15 mouse cellular contexts compared by ENCODE assay signal in genomic region chr2:29465649-29466137, GRCm38 (mm10).
DNase-seq lines count a peak whose midpoint lies in the region; ATAC-seq and TF ChIP-seq lines count a peak whose summit lies in the region.
"Had no signal": no experiment of that assay in that cellular context is flagged by ENCODE, and none has a peak within 500 bp of the region (broad histone marks: within the 10 kb centered on the region; RNA-seq: fewer than 3 reads in every experiment).

No protein-coding gene starts in this region.

- no peak overlapping the region for H3K4me3 ChIP-seq in intestine, postnatal 0 days (ENCODE audit: low read depth, low read length)
- no peak overlapping the region for H3K4me3 ChIP-seq in intestine, embryonic 16.5 days (ENCODE audit: low read length)
- no peak overlapping the region for H3K4me3 ChIP-seq in midbrain, embryonic 10.5 days
- no peak overlapping the region for H3K4me3 ChIP-seq in midbrain, embryonic 11.5 days (ENCODE audit: low read depth, low read length)
- H3K4me3 ChIP-seq in hindbrain, embryonic 15.5 days, result no peak overlapping the region
- no peak overlapping the region for H3K4me3 ChIP-seq in midbrain, postnatal 0 days (ENCODE audit: low read depth, low read length)
- H3K4me3 ChIP-seq: heart, embryonic 15.5 days; liver, embryonic 15.5 days; myocyte had no signal

- no peak overlapping the region for H3K9ac ChIP-seq in intestine, postnatal 0 days (ENCODE audit: low read depth, low read length)
- H3K9ac ChIP-seq in intestine, embryonic 16.5 days (ENCODE audit: low read depth, low read length), result no peak overlapping the region
- no peak overlapping the region for H3K9ac ChIP-seq in midbrain, embryonic 11.5 days (ENCODE audit: low read length)
- no peak overlapping the region for H3K9ac ChIP-seq in hindbrain, embryonic 15.5 days
- no peak overlapping the region for H3K9ac ChIP-seq in midbrain, postnatal 0 days (replicated peaks; ENCODE audit: low read length, poor library complexity, severe bottlenecking)
- H3K9ac ChIP-seq: heart, embryonic 15.5 days; liver, embryonic 15.5 days had no signal

- WGBS in intestine, postnatal 0 days, result 61% methylated on average over 3 of the region's 3 CpGs
- WGBS in intestine, embryonic 16.5 days, result 69% methylated on average over 3 of the region's 3 CpGs
- 79% methylated on average over 3 of the region's 3 CpGs for WGBS in midbrain, embryonic 10.5 days
- 66% methylated on average over 3 of the region's 3 CpGs for WGBS in midbrain, embryonic 11.5 days
- WGBS in hindbrain, embryonic 15.5 days, result 44% methylated on average over 3 of the region's 3 CpGs
- 34% methylated on average over 3 of the region's 3 CpGs for WGBS in midbrain, postnatal 0 days

- H3K9me3 ChIP-seq in intestine, postnatal 0 days (ENCODE audit: control insufficient read depth), result no peaks in the 10 kb centered on the region
- H3K9me3 ChIP-seq in intestine, embryonic 16.5 days (ENCODE audit: control insufficient read depth, low read length), result no peaks in the 10 kb centered on the region
- no peaks in the 10 kb centered on the region for H3K9me3 ChIP-seq in midbrain, embryonic 10.5 days (replicated peaks)
- no peaks in the 10 kb centered on the region for H3K9me3 ChIP-seq in midbrain, embryonic 11.5 days (ENCODE audit: control insufficient read depth, low read length)
- H3K9me3 ChIP-seq in hindbrain, embryonic 15.5 days, result no peaks in the 10 kb centered on the region
- H3K9me3 ChIP-seq in midbrain, postnatal 0 days (ENCODE audit: low read length), result no peaks in the 10 kb centered on the region
- H3K9me3 ChIP-seq: heart, embryonic 15.5 days; liver, embryonic 15.5 days had no signal

- H3K4me2 ChIP-seq in intestine, postnatal 0 days (replicated peaks; ENCODE audit: low read depth), result no peak overlapping the region
- H3K4me2 ChIP-seq in intestine, embryonic 16.5 days (ENCODE audit: low read depth, low read length), result no peak overlapping the region
- H3K4me2 ChIP-seq in midbrain, embryonic 11.5 days, result no peak overlapping the region
- H3K4me2 ChIP-seq in hindbrain, embryonic 15.5 days, result no peak overlapping the region
- no peak overlapping the region for H3K4me2 ChIP-seq in midbrain, postnatal 0 days (ENCODE audit: low read depth, low read length, poor library complexity, severe bottlenecking)
- H3K4me2 ChIP-seq: heart, embryonic 15.5 days; liver, embryonic 15.5 days had no signal

- H3K27me3 ChIP-seq in intestine, postnatal 0 days (replicated peaks; ENCODE audit: control insufficient read depth, insufficient read depth, low read length), result no peaks in the 10 kb centered on the region
- H3K27me3 ChIP-seq in intestine, embryonic 16.5 days (replicated peaks; ENCODE audit: control insufficient read depth, insufficient read depth, low read length), result no peaks in the 10 kb centered on the region
- no peaks in the 10 kb centered on the region for H3K27me3 ChIP-seq in midbrain, embryonic 10.5 days (ENCODE audit: low read depth, poor library complexity, severe bottlenecking)
- no peaks in the 10 kb centered on the region for H3K27me3 ChIP-seq in midbrain, embryonic 11.5 days (ENCODE audit: control insufficient read depth, insufficient read depth, low read length)
- H3K27me3 ChIP-seq in hindbrain, embryonic 15.5 days, result no peaks in the 10 kb centered on the region
- H3K27me3 ChIP-seq in midbrain, postnatal 0 days (ENCODE audit: insufficient read depth, low read length), result no peaks in the 10 kb centered on the region
- H3K27me3 ChIP-seq: heart, embryonic 15.5 days; liver, embryonic 15.5 days had no signal

- no peaks in the 10 kb centered on the region for H3K36me3 ChIP-seq in intestine, postnatal 0 days (ENCODE audit: control insufficient read depth, insufficient read depth)
- no peaks in the 10 kb centered on the region for H3K36me3 ChIP-seq in intestine, embryonic 16.5 days (ENCODE audit: control insufficient read depth, insufficient read depth, low read length)
- H3K36me3 ChIP-seq in midbrain, embryonic 10.5 days, result no peaks in the 10 kb centered on the region
- no peaks in the 10 kb centered on the region for H3K36me3 ChIP-seq in midbrain, embryonic 11.5 days (ENCODE audit: control insufficient read depth, insufficient read depth, low read length)
- no peaks in the 10 kb centered on the region for H3K36me3 ChIP-seq in hindbrain, embryonic 15.5 days
- H3K36me3 ChIP-seq in midbrain, postnatal 0 days (ENCODE audit: insufficient read depth, low read length), result no peaks in the 10 kb centered on the region
- H3K36me3 ChIP-seq: heart, embryonic 15.5 days; liver, embryonic 15.5 days had no signal

- H3K27ac ChIP-seq in intestine, postnatal 0 days (ENCODE audit: low read depth, low read length), result no peak overlapping the region; the same call in 1 of the 2 replicates
- no peak overlapping the region for H3K27ac ChIP-seq in intestine, embryonic 16.5 days (ENCODE audit: low read length)
- H3K27ac ChIP-seq in midbrain, embryonic 10.5 days (replicated peaks), result peak overlapping the region; percentile 57
- H3K27ac ChIP-seq in midbrain, embryonic 11.5 days (ENCODE audit: low read depth, low read length), result no peak overlapping the region
- H3K27ac ChIP-seq in hindbrain, embryonic 15.5 days (replicated peaks), result peak overlapping the region; percentile 17; the same call in 1 of the 2 replicates
- peak overlapping the region; percentile 62; the same call in 1 of the 2 replicates for H3K27ac ChIP-seq in midbrain, postnatal 0 days (ENCODE audit: low read depth, low read length)
- H3K27ac ChIP-seq: heart, embryonic 15.5 days; liver, embryonic 15.5 days had no signal

- peaks cover 17% of the 10 kb centered on the region; the same call in 1 of the 2 replicates for H3K4me1 ChIP-seq in intestine, postnatal 0 days (replicated peaks; ENCODE audit: control insufficient read depth, insufficient read depth, low read length)
- H3K4me1 ChIP-seq in intestine, embryonic 16.5 days (ENCODE audit: control insufficient read depth, insufficient read depth, low read length), result peaks cover 18% of the 10 kb centered on the region
- H3K4me1 ChIP-seq in midbrain, embryonic 10.5 days, result peaks cover 31% of the 10 kb centered on the region
- peaks cover 5% of the 10 kb centered on the region; the same call in 1 of the 2 replicates for H3K4me1 ChIP-seq in midbrain, embryonic 11.5 days (ENCODE audit: control insufficient read depth, insufficient read depth, low read length)
- peaks cover 40% of the 10 kb centered on the region for H3K4me1 ChIP-seq in hindbrain, embryonic 15.5 days (replicated peaks)
- H3K4me1 ChIP-seq in midbrain, postnatal 0 days (ENCODE audit: insufficient read depth, low read length), result peaks cover 8% of the 10 kb centered on the region; the same call in 1 of the 2 replicates

- no peak for DNase-seq in midbrain, embryonic 10.5 days (ENCODE audit: low spot score)
- DNase-seq in midbrain, embryonic 11.5 days (ENCODE audit: low spot score, missing footprints), result no peak
- DNase-seq in midbrain, postnatal 0 days (ENCODE audit: low spot score), result no peak
- DNase-seq in urinary bladder, adult 18-20 months (ENCODE audit: low spot score in 2 of 2), result no peak
- no peak for DNase-seq in testis, postnatal 10 days (ENCODE audit: low spot score)
- DNase-seq: cerebellum, adult 11-12 months; gastrocnemius, postnatal 36 days; kidney, adult 11 months; thymus, postnatal 25 days had no signal

- ATAC-seq in intestine, postnatal 0 days, result 0 out of 2 replicates have a peak, but pooled peaks have one; percentile 10
- ATAC-seq in intestine, embryonic 16.5 days, result no peak
- no peak for ATAC-seq in midbrain, embryonic 11.5 days (ENCODE audit: low FRiP score)
- no peak for ATAC-seq in hindbrain, embryonic 15.5 days (ENCODE audit: low FRiP score, low read depth)
- no peak for ATAC-seq in midbrain, postnatal 0 days (ENCODE audit: low FRiP score)

- TF ChIP-seq CTCF in intestine, postnatal 0 days (IDR thresholded peaks at IDR 0.05; ENCODE audit: low read depth), result no peak
- no peak for TF ChIP-seq CTCF in midbrain, postnatal 0 days (IDR thresholded peaks at IDR 0.05)

Comparison
In these comparisons a context has a peak if more than half of its experiments do, and no peak if none do; other contexts are left out.
1. H3K27ac ChIP-seq: peak in midbrain, embryonic 10.5 days (single experiment), hindbrain, embryonic 15.5 days (single experiment) and midbrain, postnatal 0 days (single experiment); none in intestine, postnatal 0 days (single experiment), intestine, embryonic 16.5 days (single experiment) and midbrain, embryonic 11.5 days (single experiment).